Mouse (Mus musculus) gastrocnemius, postnatal 10 days (tissue): ENCODE measurements around the gene Lyrm4. TPM values are rescaled to one million over a fixed set of nuclear protein-coding genes. Genes with fewer than 3 reads are reported as not detected.
A peak's percentile ranks its signal among the peaks of the same experiment; 100 is the strongest.

Source experiments
- DNase-seq: peaks from one replicate; pipeline ENCODE4 v3.0.0; 2021; ENCODE audit warnings: mixed read lengths
- total RNA-seq, 2 experiments: library from RNA; stranded (reverse); gene quantifications; 2 replicates each; pipeline ENCODE4 v1.2.3; 2021

Gene Lyrm4
- total RNA-seq, 2 experiments from 2014 or later, result 5.6 to 5.8 TPM

DNA sequence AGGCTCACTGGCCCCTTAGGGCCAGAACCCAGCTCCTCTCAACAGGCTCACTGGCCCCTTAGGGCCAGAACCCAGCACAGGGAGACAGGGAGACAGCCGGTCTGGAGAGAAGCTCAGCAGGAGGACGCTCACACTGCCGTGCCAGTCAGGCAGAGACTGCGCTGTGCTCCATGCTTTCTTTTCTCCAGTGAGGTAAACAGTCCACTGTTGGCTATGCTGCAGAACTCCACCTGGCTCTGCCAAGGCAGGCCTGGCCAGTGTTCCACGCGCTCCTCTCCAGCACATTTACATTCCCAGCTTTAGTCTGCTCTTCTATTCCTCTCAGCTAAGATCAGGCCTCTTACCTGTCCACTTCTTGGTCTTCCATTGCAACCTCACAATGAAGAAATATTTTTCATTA, 11.7 kb downstream of the Lyrm4 start:
- DNase-seq, result no peak

DNA sequence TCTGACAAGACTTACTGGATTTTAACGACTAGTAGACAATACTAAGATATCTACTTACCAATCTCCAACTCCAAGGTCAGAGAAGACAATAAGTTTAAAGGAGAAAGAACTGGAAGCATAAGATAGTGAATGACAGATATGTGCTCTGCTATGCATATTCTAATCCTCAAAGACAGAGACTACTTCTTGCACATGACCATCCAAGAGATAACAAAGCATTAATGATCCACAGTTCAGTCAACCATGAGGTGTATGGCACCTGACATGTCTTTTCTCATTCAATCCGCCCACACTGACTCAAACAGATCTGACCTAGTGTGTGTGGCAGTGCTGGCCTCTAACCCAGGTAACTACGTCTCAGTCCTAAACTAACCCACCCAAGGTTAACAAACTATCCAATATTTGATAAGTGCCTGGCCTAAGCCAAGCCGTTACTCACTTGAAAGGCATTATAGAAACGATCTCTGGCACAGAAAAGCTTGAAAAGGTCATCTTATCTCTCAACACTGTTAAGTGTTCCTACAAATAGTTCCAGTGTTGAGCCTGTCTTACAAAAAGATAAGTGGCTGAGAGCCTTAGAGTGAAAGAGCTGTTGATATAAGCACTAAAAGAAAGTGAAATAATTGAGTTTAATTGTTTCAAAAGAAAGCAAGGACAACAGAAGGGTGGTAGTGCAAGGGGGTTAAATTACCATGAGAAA, 20.5 kb downstream of the Lyrm4 start:
- DNase-seq, result no peak

DNA sequence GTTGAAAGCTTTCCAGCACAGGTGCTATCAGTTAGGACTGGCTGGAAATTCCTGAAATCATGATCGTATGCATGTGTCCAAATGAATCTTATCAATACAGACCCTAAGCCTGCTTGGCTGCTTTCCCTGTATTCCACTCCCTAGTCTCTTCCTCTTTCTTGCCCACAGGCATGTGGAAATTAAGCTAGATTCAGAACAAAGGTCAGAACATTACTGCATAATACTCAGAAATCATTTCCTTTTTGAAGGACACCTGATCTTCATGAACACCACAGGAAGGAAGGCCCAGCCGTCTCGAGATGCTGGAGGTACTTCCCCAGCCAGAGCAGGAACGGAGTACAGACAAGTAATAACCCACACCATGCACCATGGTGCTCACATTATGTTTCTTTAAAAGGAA, 29.2 kb downstream of the Lyrm4 start:
- no peak for DNase-seq

DNA sequence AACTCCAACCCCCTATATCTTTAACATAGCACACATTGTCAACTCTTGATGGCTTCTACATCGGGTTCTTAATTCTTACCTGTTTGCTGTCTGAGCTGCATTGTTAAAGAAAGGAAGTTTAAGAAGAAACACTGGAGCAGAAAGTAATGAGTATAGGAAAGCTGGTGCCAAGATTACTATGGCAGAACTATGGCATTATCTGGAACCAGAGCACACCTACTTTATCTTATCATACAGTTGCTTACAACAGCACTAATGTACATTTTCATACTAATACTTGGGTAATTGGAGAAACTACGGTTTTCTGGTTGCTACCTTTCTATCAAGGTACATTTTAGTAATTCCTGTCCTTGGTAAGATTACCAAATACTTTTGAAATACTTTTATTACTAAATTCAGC, 29.9 kb downstream of the Lyrm4 start:
- no peak for DNase-seq

DNA sequence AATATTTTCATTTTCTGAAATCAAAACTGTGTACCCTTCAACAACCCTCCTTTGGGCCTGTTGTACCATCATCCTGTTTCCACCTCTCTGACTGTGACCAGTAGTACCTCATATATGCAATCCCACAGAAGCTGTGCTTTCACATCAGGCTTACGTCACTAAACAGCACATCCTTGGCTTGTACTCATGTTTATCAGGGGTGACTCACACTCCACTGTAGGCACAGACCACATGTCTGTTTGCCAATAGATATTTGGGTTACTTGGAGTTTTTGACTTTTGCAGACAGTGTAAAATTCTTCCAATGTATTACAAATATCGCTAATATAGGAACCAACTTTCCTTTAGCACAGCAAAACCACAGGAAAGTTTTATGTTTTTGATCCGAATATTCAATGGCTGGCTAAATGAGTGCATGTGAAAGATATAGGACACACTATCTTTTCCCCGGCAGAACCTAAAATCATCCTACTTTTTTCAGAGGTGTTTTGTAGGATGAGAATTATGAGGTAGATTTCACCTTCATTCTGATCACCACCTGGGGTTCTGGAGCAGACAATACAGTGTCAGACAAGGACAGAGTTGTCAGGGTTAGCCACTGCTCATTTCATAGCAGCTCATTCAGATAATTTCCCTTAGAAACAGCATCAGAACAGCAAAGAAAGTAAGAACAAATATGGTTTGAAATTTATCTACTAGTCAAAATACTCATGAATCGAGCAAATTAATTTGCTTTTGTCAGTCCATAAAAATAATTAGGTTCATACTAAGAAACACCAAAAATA, 30.5 kb downstream of the Lyrm4 start:
- DNase-seq, result no peak

DNA sequence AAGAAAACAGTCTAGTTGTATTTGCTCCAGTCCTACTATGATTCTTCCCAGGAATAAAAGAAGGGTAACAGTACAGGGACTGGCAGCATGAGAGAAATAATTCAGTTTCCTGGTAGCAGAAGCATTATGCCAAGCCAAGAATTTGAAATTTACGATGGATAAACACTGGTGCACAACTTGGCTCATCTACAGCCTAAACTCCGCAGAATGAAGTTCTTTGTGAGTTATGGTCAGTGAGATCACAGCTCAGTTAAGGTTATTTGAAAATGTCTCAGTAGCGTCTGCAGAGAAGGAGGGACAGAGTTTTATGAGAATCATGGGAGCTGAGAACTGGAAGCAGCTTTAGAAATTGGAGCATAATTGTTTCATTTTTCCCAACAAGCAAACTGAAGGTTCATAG, 31.4 kb downstream of the Lyrm4 start:
- DNase-seq, result no peak

DNA sequence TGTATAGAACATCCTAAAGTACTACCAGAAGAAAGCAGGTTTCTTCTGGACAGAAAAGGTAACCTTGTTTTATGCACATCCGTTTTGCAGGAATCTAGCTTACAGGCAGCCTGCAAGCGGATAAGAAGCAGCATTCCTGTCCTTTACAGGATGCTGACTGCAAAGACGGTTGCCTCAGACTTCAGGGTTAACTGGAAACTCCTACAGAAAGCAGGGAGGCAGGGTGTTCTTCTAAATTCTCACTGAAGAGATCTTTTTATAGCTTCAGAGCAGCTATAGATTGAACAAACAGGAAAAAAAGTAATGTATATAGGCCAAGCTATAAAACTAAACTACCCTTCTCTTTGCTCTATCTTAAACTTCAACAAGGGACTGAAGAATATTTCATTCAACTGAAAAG, 32.6 kb downstream of the Lyrm4 start:
- no peak for DNase-seq

DNA sequence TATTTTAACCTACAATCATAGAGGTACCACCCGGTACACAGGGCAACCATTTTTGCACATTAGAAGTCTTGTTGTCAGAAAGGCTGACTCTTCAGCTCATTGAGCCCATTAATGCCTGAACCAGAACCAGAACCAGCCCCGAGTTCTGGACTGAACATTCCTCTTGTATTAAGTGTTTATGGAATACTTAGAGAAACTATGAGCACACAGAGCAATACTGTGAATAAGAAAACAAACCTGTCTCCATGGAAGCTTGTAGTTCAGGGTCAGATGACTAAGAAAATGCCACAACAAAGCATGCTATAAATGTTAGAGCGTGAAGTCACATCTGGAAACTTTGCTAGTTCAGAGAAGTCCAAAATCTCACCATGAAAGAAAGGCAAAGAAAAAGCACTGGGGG, 35.7 kb downstream of the Lyrm4 start:
- DNase-seq, result no peak

DNA sequence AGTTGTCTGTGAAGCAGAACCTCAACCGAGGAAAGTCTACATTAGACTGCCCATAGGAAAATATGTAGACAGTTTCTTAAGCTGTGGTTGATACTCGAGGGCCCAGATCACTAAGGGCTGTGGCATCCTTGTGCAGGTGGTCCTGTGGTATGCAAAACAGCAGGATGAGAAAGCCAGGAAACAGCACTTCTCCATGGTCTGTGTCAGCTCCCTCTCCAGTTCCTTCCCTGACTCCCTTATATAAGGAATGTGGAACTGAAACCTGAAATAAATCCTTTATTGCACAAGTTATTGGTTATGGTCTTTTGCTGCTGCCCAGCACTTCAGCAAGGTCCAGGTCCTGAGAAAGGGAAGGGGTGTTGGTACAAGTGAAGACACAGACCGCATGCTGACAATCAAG, 42.8 kb downstream of the Lyrm4 start:
- no peak for DNase-seq

DNA sequence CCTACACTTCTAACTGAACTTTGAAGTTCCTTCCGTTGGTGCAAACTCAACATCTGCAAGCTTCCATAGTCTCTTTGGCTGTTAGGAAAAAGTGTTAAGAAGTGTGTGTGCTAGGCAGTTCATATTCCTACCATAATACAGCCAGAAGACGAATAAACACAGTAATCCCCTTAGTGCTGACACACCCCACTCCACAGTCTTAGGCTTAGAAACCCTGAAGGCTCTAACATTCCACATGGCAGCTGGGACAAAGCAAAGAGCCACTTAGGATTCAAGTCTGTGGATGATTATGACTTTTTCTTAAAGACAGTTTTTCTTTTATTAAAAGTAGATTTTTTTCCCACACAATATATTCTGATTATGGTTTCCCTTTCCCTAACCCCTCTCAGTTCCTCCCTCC, 50.6 kb downstream of the Lyrm4 start:
- DNase-seq, result no peak

DNA sequence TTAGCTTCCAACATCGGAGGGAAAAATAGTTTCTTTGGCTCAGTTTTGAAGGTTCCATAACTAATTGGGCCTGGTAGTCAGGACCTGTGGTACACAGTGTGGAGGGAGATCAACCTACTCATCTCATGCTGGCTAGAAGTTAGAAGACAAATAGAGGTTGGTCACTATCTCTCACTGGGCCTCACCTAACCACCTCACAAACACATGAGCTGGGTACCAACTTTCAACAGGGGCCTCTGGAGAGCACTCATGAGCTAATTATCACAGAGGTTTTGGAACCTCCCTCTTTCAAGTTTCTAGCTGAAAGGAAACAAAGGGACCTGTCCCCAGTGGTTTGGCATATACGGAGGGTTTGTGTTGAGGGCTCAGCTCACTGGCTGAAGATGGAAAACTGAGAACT, 59.8 kb downstream of the Lyrm4 start:
- DNase-seq, result no peak

DNA sequence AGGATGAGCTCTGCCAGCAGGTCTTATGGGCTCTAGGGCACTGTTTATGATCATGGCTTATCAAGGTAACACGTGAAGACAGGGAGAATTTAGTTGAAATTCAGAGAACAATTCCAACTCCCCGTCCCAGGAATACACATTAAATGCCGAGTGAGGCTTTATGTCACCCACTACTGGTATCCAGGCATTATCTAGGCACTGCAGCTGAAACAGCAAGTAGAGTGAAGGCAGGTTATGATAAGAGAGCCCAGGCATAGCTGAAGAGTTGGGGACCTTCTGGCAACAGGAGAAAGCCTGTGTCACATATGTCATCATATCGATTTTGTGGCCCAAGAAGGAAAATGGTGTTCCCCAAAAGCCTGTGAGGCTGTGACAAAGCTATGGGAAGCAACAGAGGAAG, 60.4 kb downstream of the Lyrm4 start:
- DNase-seq, result no peak

DNA sequence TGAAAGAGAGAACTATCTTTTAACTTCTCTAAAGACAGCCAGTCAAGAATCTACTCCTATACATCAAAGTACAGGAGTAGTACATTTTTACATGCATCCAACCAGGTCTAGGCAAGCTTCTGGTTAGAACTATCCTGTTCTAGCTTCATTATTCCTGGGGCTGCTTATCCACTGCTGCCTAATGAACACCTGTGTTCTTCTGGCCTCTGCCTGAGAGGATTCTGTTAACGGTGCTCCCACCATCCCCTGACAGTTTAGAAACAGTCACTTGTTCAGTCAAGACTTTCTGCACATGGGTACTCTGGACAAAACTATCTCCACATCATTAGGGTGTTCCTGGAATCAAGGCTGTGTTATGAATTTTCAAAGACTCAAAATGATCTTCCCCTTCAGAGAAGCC, 60.8 kb downstream of the Lyrm4 start:
- DNase-seq, result no peak

DNA sequence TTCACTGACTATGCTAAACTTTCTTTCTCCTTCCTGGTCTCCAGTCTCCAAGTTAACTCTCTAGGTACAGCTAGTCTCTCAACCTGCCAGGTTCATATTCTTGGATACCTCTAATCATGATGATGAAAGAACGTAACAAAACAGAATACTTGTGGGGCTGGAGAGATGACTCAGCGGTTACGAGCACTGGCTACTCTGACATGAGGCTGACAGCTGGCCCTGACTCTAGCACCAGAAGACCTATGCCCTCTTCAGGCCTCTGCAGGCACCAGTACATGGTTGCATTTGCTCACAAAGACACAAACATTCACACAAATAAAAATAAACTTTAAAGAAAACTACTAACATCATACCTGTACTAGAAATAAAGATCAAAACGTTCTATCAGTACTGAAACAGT, 81.8 kb downstream of the Lyrm4 start:
- DNase-seq, result no peak

DNA sequence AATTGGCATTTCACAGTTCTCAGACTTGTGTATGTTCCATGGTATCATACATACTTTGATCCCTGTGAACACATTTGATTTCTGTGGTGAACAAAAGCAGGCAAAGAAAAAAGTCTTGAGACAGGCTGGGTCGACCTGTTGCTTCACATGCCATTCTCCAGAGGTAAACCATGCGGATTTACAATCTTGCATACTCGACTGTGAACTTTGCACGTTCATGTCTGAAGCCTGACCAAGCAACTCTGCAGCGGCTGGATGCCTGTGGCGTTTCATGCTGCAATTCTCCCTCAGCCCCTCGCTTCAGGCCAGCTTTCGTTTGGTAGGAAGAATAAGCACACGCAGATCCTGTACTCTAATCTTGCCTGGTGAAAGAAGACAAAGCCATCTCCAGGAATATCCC, 85.4 kb downstream of the Lyrm4 start:
- no peak for DNase-seq

DNA sequence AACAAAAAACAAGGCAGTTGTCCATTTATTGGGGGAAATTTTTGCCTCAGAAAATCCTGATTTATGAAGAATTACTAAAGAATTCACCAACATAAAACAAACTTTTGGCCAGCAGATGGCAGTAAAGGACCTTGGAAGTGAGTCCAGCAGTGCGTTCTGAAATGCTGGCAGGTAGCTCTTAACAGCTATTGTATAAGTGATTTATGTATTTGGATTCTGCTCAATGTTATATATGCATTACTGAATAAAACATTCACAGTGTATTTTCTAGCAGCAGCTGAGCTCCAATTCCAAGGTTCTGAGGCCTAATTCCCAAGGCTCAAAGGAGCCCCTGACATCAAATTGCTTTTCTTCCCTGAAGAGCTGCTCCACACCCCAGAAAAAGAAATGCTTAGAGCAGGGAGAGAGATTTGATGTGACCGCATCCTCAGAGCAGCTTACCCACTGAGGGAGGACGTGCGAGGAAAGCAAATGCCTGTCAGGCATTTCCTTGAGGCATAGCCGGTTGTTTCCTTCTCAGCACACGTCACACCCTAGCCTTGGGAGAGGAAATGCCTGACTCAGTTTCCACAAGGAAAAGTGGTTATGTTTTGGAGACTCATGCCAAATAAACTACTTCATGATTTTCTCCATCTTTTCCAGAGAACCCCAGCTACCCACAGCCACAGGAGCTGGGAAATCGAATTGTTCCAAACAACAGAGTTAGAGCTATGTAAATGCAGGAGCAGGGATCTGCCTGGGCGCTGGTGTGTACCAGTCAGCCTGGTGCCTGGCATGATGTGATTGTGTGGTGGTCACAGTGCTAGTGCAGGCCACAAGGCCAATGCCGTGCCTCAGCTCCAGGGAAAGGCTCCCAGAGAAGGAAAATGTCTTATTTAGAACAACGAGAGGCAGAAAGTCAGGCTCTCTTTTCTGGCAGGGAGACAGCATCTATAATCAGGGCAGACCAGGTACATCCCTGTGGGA, 97.7 kb downstream of the Lyrm4 start:
- peak; percentile 71 for DNase-seq

DNA sequence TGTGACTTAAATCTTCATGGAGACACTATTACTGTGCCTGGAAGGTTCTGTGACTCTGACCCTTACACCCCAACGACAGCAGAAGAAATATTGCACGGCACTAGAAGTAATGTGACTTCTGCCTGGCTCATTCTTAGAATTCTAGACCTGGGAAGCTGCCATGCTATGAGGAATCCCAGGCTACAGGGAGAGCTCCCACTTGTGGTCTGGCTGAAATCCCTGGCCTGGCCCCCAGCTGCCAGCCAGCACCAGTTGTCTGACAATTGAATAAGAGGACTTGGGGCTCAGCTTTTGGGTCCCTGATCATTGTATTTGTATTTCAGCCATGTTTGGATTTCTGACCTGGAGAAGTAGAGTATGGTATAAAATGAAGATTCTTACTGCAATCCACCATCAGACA, 99.3 kb downstream of the Lyrm4 start:
- DNase-seq, result peak; percentile 32

DNA sequence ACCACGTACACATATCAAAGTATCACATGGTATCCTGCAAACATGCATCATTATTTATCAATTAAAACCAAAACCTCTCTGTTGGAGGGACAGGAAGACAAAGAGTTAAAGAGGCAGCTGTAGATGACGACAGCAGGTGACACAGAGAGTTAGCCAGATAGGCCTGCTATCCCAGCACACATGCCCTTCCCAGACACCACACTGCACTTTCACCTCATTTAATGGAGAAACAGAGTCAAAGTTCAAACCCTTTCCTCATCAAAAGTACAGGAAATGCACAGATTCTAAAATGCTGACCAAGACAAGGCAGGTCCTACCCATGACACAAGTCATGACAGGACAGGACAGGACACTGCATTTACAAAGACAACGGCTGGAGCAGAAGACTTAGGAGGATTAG, 101.7 kb downstream of the Lyrm4 start:
- no peak for DNase-seq

DNA sequence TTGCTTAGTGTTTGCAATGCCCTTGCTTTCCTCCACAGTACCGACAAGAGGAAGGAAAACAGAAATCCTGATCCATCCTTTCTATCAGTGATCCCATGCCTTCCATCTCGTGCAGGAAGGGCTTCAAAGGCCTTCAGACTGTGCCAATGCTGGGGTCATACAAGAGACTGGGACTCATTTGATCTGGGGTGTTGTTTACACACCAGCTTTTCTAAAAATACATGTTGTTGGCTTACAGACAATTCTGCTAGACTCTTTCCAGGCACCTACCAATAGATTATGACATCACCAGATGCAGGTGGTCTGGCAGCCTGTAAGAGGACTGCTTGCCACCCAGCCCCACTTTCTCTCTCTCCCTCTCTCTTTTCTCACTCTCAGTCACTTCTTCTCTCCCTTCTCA, 107.3 kb downstream of the Lyrm4 start:
- no peak for DNase-seq

DNA sequence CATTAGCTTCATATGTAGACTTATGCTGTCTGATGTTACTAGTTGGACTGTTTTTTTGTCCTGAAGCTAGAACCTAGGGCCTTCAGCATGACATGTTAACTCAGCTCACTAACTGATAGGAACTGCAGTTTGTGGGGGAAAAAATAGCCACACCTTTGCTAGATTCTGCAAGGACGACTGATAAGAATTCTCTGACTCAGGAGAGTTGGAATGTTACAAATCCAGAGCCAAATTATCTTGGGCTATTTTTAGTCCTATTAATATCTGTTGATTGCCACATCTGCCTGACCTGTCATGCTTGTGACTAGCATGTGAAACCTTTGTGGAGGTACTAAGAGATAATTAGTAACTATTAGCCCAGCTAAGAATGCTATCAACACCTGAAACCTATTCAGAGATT, 116.5 kb downstream of the Lyrm4 start:
- no peak for DNase-seq

DNA sequence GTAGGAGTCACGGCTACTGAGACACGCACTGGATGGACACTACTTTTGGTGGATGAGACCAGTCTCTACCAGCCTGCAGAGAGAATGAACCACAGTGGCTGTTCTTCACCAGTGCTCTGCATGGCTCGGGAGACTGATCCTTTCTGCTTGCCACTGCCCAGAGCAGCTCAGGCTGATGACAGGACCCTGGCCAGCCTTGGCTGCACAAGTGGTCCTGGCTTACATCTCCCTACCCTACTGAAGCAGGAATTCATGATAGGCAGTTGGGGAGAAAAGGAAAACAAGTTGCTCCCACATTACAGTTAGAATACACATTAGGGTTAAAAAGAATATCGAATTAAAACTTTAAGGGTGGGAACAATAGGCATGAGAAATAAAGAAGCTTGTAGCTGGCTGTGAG, 119.7 kb downstream of the Lyrm4 start:
- no peak for DNase-seq

DNA sequence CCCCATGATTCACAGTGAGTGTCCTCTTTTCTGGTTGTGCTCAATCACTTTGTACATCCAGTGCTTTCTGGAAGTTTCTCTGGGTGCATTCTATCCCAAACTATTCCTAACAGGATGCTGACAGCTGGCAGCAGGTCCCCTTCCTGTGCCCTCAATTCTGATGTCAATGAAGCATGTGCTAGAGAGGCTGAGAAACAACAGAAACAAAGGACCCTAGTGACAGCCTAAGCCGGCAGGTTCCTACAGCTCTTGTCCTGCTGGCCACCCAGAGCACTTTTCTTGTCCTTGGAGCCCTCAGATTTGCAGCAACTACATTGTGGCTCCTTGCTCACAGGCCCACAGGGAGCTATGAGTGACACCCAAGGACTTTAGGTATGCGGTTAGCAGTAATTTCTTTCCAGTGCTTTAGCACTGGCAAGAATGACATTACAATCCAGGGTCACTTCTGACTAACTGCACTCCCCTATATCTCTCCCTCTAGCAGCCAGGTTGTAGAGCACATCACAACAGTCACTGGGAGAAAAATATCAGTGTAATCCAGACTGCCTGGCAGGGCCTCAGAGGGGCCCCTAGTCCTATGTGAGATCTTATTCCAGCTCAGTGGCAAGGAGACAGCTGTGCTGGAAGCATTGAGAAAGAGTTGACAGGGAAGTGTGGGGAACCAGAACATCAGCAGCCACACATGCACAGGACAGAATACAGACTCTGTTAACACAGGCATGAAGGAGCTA, 121.5 kb downstream of the Lyrm4 start:
- no peak for DNase-seq
